Mouse (Mus musculus) heart, postnatal 0 days (tissue): ENCODE measurements around the gene Rptor. TPM values are rescaled to one million over a fixed set of nuclear protein-coding genes. Genes with fewer than 3 reads are reported as not detected.

ENCODE experiments used
- ATAC-seq: fragments of 200-750 bp; cut with Nextera tagmentation; 2 replicates; pipeline ENCODE4 v1.8.0; 2017; ENCODE audit warnings: low read depth, moderate number of reproducible peaks, moderate library complexity; ENCODE audit not compliant: insufficient read depth
- DNase-seq: peaks from one replicate; pipeline ENCODE4 v3.0.0-alpha.2; 2016; ENCODE audit warnings: low spot score
- H3K27ac ChIP-seq: fragments of 300-500 bp; sonication (generic); 2 replicates; pipeline ENCODE4 v1.5.1; 2014; ENCODE audit warnings: low read depth, mild to moderate bottlenecking
- H3K27me3 ChIP-seq: fragments of 300-500 bp; sonication (generic); 2 replicates; pipeline ENCODE4 v1.6.1; 2014; ENCODE audit warnings: low read length, mixed read lengths; ENCODE audit not compliant: control insufficient read depth, insufficient read depth
- H3K36me3 ChIP-seq: fragments of 300-500 bp; sonication (generic); replicated peaks from 2 replicates; pipeline ENCODE4 v1.6.1; 2014; ENCODE audit warnings: low read length, mixed read lengths; ENCODE audit not compliant: control insufficient read depth, insufficient read depth
- H3K4me1 ChIP-seq: fragments of 300-500 bp; sonication (generic); 2 replicates; pipeline ENCODE4 v1.6.1; 2014; ENCODE audit warnings: antibody characterized with exemption; ENCODE audit not compliant: control insufficient read depth, insufficient read depth
- H3K4me2 ChIP-seq: fragments of 300-500 bp; sonication (generic); 2 replicates; pipeline ENCODE4 v1.6.1; 2014; ENCODE audit warnings: low read depth, mild to moderate bottlenecking, low read length, moderate library complexity
- H3K4me3 ChIP-seq: fragments of 300-500 bp; sonication (generic); 2 replicates; pipeline ENCODE4 v1.5.1; 2014; ENCODE audit warnings: low read depth, low read length
- H3K9ac ChIP-seq: fragments of 300-500 bp; sonication (generic); replicated peaks from 2 replicates; pipeline ENCODE4 v1.6.1; 2014; ENCODE audit warnings: low read depth, low read length, mixed read lengths
- H3K9me3 ChIP-seq: fragments of 300-500 bp; sonication (generic); replicated peaks from 2 replicates; pipeline ENCODE4 v1.6.1; 2016; ENCODE audit warnings: low read length; ENCODE audit not compliant: control insufficient read depth
- CTCF ChIP-seq: IDR thresholded peaks from 2 replicates; pipeline ENCODE4 v1.5.1; 2016; ENCODE audit warnings: antibody characterized with exemption, control low read depth, low read depth
- EP300 ChIP-seq: IDR thresholded peaks from 2 replicates; pipeline ENCODE4 v1.6.1; 2016; ENCODE audit warnings: antibody characterized with exemption, low read depth
- WGBS: fragments of 180-500 bp; shearing (Covaris S2); extraction: QIAGEN DNeasy Blood & Tissue Kit; methylation state at CpG from one replicate; pipeline ENCODE4 v1.1.7; 2014; 5-methylcytosine and 5-hydroxymethylcytosine counted together
- polyA plus RNA-seq: library from polyadenylated mRNA; unstranded; fragments of >200 nt; fragmentation: Nextera tagmentation; extraction: Ambion mirVana; gene quantifications from 2 replicates; pipeline ENCODE4 v1.2.1, GENCODE M21; 2015
- total RNA-seq: library from RNA; depleted of rRNA; stranded (reverse); fragments of >200 nt; gene quantifications from 2 replicates; pipeline ENCODE4 v1.2.3, GENCODE M21; 2014; ENCODE audit warnings: low replicate concordance

Rptor gene
- total and polyA plus RNA-seq, 2 experiments from 2014 or later: 4.8 to 39.8 TPM

GRCm38 (mm10) chr11:119893667-119894236 is 291.0 kb downstream of the Rptor start:
- Histone ChIP-seq H3K27me3 (no peaks in the 10 kb centered on the region), H3K36me3 (peaks cover 72% of the 10 kb centered on the region), H3K27ac (no peak overlapping the region), H3K4me1 (no peaks in the 10 kb centered on the region), H3K4me2 (no peak overlapping the region), H3K9ac (no peak overlapping the region), H3K9me3 (no peaks in the 10 kb centered on the region), H3K4me3 (no peak overlapping the region)
- ATAC-seq: no peak
- no peak for TF ChIP-seq EP300
- no peak for TF ChIP-seq CTCF
- DNase-seq: no peak
- WGBS: 75% methylated on average over 10 of the region's 10 CpGs

GRCm38 (mm10) chr11:119894634-119895033 is 291.9 kb downstream of the Rptor start:
- Histone ChIP-seq H3K36me3 (peaks cover 74% of the 10 kb centered on the region), H3K9ac (no peak overlapping the region), H3K9me3 (no peaks in the 10 kb centered on the region), H3K4me3 (no peak overlapping the region), H3K27me3 (no peaks in the 10 kb centered on the region), H3K4me2 (no peak overlapping the region), H3K27ac (no peak overlapping the region), H3K4me1 (no peaks in the 10 kb centered on the region)
- 69% methylated on average over 6 of the region's 6 CpGs for WGBS
- TF ChIP-seq EP300 (no peak), CTCF (no peak)
- DNase-seq (no peak), ATAC-seq (no peak)

DNA sequence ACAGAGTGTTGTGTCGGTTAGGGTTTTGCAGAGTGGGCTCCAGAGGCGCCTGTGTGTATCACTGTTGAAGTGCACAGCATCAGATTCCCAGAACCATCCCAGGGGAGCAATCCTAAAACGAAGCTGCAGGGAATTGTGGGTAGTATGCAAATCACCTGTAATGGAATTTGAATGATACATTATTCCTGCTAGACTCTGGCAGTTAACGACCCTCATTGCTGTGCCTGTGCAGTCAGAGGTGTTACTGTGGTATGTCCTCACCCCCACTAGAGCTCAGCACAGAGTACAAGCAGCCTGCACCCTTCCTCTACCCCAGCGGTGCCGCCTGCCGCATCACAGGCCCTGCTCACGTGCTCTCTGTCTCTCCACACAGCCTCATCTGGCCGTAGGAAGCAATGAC is 294.3 kb downstream of the Rptor start:
- Histone ChIP-seq H3K9me3 (no peaks in the 10 kb centered on the region), H3K27ac (no peak overlapping the region), H3K4me1 (no peaks in the 10 kb centered on the region), H3K4me2 (no peak overlapping the region), H3K36me3 (peaks cover 56% of the 10 kb centered on the region), H3K9ac (no peak overlapping the region), H3K4me3 (no peak overlapping the region), H3K27me3 (no peaks in the 10 kb centered on the region)
- DNase-seq (no peak), ATAC-seq (no peak)
- TF ChIP-seq EP300 (no peak), CTCF (no peak)
- WGBS: 87% methylated on average over 9 of the region's 9 CpGs

DNA sequence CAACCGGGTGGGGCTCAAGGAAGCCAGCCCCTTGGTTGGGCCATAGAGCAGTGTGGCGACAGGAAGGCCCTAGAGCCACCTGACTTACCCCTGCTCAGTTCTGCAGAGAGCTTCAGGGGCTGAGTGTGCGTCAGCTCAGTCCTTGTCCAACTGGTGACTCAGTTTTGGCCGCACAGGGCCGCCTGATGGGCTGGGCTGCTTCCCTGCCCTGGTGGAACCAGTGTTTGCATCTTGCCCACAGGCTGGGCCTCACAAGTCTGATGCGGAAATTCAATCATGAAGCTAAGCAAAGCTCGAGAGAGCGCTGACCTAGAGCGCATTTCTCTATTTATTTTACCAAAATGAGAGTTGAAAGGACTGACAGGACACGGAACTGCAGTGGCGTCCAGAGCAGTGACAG is 296.3 kb downstream of the Rptor start:
- ATAC-seq (no peak), DNase-seq (no peak)
- TF ChIP-seq EP300 (no peak), CTCF (no peak)
- Histone ChIP-seq H3K27me3 (no peaks in the 10 kb centered on the region), H3K27ac (no peak overlapping the region), H3K4me2 (no peak overlapping the region), H3K9me3 (no peaks in the 10 kb centered on the region), H3K9ac (no peak overlapping the region), H3K4me1 (no peaks in the 10 kb centered on the region), H3K36me3 (peaks cover 44% of the 10 kb centered on the region), H3K4me3 (no peak overlapping the region)
- 85% methylated on average over 11 of the region's 11 CpGs for WGBS

DNA sequence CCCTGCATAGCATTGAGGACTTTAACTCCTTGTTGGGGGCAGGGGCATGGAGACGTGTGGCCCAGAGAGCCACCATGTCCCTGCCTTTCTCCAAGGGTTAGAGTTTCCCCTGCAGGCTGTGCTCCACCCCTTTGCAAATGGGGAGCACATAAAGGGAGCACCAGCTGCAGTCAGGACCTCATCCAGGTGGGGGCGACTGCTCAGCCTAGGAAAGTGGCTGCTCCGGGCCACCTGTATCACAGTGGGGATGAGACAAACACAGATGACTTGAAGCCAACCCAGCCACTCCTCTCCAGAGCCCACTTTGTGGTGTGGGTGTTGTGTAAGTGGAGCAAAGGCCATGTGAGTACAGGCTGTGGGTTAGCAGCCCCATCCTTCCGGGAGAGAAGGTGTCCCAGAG is 298.5 kb downstream of the Rptor start:
- no peak for ATAC-seq

DNA sequence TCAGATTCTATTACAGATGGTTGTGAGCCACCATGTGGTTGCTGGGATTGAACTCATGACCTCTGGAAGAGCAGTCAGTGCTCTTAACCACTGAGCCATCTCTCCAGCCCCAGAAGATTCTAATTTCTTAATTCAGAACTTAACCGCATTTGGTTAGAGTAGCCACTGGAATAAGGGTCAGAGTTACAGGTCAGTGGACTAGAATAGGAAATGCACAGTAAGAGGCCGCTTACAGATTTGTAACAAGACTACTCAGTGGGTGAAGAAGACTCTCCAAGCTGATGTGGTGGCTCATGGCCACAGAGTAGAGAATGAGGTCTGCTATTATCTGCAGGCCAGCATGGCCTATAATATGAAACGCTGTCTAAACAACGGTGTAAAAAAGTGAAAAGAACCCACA is 300.2 kb downstream of the Rptor start:
- 76% methylated on average over 4 of the region's 4 CpGs for WGBS
- Histone ChIP-seq H3K4me2 (no peak overlapping the region), H3K27ac (no peak overlapping the region), H3K4me3 (no peak overlapping the region), H3K9ac (no peak overlapping the region), H3K9me3 (no peaks in the 10 kb centered on the region), H3K36me3 (peaks cover 16% of the 10 kb centered on the region), H3K27me3 (peaks cover 12% of the 10 kb centered on the region; the same call in 1 of the 2 replicates), H3K4me1 (no peaks in the 10 kb centered on the region)
- no peak for DNase-seq
- ATAC-seq: no peak
- no peak for TF ChIP-seq CTCF
- TF ChIP-seq EP300: no peak

More for the DNA sequence above, 298.5 kb downstream of the Rptor start:
- no peaks in the 10 kb centered on the region for H3K4me1 ChIP-seq
- H3K4me3 ChIP-seq: no peak overlapping the region
- peaks cover 27% of the 10 kb centered on the region for H3K36me3 ChIP-seq
- 67% methylated on average over 4 of the region's 4 CpGs for WGBS
- H3K9me3 ChIP-seq: no peaks in the 10 kb centered on the region
- H3K4me2 ChIP-seq: no peak overlapping the region
- no peak for TF ChIP-seq CTCF
- TF ChIP-seq EP300: no peak
- no peak overlapping the region for H3K9ac ChIP-seq
- no peaks in the 10 kb centered on the region for H3K27me3 ChIP-seq
- DNase-seq: no peak
- H3K27ac ChIP-seq: no peak overlapping the region
